Mouse (Mus musculus) neutrophil, adult 59 days (primary cell): ENCODE measurements around the gene Krt84. TPM values are rescaled to one million over a fixed set of nuclear protein-coding genes. Genes with fewer than 3 reads are reported as not detected.

Experiments used
- total RNA-seq, 2 experiments: library from RNA; stranded (reverse); gene quantifications; 1 replicate in 1 of 2; 2 replicates in 1 of 2; pipeline ENCODE4 v1.2.4; 2023

Krt84 gene
- not detected for total RNA-seq

DNA sequence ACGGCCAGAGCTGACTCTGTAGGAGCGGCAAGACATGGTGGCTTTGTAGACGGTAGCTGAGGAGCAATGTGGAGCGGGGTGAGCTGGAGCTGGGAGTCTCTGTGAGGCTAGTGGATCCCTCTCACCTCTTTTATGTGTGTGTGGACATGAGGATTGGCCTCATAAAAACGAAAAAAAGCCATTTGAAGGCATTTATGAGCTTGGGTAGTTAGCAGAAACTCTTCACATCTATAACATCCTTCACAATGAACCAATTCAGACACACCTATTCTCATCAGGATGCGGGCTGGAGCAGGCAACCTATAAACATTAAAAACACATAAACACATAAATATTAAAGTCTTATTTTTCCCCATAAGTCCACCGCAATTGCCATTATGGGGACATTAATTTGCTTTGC, at the start of gene Krt84:
Gene Krt84, minus strand, starts transcription at position 101 of the 400 bp plus-strand sequence.

DNA sequence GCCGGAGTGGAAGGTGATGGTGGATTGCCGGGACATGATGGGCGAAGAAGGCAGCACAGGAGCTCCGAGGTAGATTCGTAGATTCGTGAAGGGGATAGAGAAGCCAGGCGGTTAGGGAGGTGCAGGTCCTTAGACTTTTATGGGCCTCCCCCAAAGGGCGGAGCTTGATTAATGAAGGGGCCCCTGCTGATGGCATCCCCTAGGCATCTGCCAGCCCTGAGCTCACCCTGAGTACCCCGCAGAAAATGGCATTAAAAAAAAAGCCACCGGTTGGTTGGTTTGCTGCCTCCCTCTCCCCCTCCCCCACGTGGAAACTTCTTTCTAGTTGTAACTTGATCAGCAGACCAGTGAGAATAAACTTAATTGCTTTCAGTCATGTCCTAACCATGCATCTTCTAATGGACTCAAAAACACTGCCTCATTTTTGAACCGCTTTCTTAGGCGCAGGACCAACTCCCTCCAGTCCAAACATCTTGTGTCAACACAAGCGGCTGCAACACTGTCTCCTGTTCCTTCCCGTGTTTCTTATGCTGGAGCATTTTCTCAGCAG, 41.3 kb upstream of the Krt84 start, which contains the start of gene Krt75:
Gene Krt75, minus strand, starts transcription at position 109 of the 550 bp plus-strand sequence.

DNA sequence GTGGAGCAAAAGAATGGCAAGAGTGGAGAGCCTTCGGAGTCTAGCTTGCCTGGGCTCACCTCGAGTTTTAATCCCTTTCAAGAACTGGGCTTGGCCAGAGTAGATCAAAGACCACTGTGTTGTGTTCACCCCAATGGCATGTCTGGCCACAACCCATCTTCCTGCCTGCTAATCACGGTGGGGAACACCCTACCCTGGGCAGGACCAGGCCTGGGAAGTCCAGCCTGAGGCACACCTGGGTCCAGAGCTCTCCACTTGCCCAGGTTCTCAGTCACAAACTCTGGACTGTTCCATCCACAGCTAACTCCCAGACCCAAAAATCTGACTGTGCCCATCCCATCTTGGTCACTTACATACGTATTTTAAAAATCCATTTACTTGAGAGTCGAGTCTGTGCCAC, 30.2 kb upstream of the Krt84 start, which contains the start of gene Krt90:
Gene Krt90, minus strand, starts transcription at position 101 of the 400 bp plus-strand sequence.

DNA sequence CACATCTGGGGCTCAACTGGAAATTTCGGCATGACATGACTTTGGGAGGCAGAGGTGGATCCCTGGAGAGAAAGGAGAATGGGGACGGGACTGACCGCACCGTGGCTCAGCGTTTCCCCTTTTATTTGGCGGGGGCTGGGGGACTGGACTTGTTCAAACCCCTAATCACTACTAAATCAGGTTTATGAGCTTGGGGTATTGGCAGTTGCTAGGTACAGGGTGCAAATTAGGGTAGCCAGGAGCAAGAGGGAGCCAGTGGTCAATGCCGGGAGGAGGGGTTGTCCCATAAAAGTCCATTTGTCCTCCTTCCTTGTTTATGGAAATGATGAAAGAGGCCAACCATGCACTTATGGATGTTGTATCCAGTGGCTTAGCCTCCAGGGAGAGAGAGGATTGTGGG, 17.9 kb upstream of the Krt84 start, which contains the start of gene Krt82:
Gene Krt82, minus strand, starts transcription at position 101 of the 400 bp plus-strand sequence.

DNA sequence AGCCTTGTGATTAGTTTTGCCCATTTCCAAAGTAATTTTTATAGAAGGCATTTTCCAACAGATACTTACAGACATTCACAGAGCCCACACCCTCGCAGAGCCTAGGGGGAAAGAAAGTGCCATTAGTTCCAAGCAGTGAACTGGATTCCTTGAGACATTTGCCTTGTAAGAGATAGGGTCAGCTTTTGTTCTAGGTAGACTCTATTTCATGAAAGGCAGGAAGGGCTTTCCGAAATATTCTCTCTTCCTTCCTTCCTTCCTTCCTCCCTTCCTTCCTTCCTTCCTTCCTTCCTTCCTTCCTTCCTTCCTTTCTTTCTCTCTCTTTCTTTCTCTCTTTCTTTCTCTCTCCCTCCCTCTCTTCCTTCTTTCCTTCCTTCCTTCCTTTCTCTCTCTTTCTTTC, 15.5 kb downstream of the Krt84 start, which contains the start of gene Gm49425:
Gene Gm49425, minus strand, starts transcription at position 101 of the 400 bp plus-strand sequence.

DNA sequence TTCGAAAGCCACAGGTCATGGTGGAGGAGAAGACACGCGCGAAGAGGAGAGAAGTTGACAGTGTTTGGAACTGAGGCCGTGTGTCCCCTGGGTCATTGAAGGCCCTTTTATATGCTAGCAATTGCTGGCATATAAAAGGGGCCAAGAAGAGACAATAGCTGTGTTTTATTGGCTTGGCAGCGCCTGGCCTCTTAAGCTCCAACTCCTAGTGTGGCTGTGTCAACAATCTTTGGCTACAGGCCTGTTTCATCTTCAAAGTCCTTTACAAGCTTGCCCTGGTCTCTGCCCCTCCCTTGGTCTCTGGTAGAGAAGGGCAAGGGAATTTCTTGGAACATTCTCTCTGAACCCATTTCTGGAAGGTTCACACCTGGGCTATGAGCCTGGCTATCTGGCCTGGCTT, 41.2 kb downstream of the Krt84 start, which contains the start of gene Krt83:
Gene Krt83, minus strand, starts transcription at position 82 of the 400 bp plus-strand sequence.

Other genes with a start within 250 kb of the Krt84 start
- gene Atg101, start 248.5 kb downstream of the Krt84 start, total RNA-seq = 10 to 100 TPM; 54.9 to 57.1 TPM
- gene 6030408B16Rik, start 239.6 kb downstream of the Krt84 start, total RNA-seq = under 1 TPM; 0.24 to 0.31 TPM
- 10 to 100 TPM; 24.2 to 32.4 TPM for gene Krt80, start 162.7 kb downstream of the Krt84 start, total RNA-seq
- gene Krt7, start 121.8 kb downstream of the Krt84 start, total RNA-seq = 1 to 10 TPM; 3.9 to 4.6 TPM
- gene Krt87, start 94.0 kb downstream of the Krt84 start, total RNA-seq = not detected
- not detected for gene Krt88, start 85.1 kb downstream of the Krt84 start, total RNA-seq
- 1 to 10 TPM; 1.5 to 2.8 TPM for gene Krt81, start 69.1 kb downstream of the Krt84 start, total RNA-seq
- gene Krt86, start 59.3 kb downstream of the Krt84 start, total RNA-seq = 1 to 10 TPM; 6.0 to 6.8 TPM
- gene Krt83, start 41.3 kb downstream of the Krt84 start, total RNA-seq = 10 to 100 TPM; 27.0 to 28.1 TPM
- not detected for gene Gm49425, start 15.6 kb downstream of the Krt84 start, total RNA-seq
- gene Krt82, start 17.8 kb upstream of the Krt84 start, total RNA-seq = not detected
- gene Krt90, start 30.1 kb upstream of the Krt84 start, total RNA-seq = not detected
- gene Krt75, start 41.1 kb upstream of the Krt84 start, total RNA-seq = under 1 TPM; 0.73 to 0.76 TPM
- not detected for gene Gm5414, start 95.4 kb upstream of the Krt84 start, total RNA-seq
- gene Gm5478, start 114.6 kb upstream of the Krt84 start, total RNA-seq = not detected
- gene Krt6b, start 147.5 kb upstream of the Krt84 start, total RNA-seq = not detected
- not detected for gene Krt6a, start 161.5 kb upstream of the Krt84 start, total RNA-seq
- gene Krt5, start 180.1 kb upstream of the Krt84 start, total RNA-seq = not detected
- not detected for gene Krt71, start 210.3 kb upstream of the Krt84 start, total RNA-seq